Mouse (Mus musculus): ENCODE results near the gene Fgd5.

- TF ChIP-seq MAX (IDR thresholded peaks at IDR 0.05; ENCODE audit: low read length): no peak
- TF ChIP-seq EP300 (IDR thresholded peaks at IDR 0.05; ENCODE audit: low read length): no peak
- TF ChIP-seq HCFC1 (IDR thresholded peaks at IDR 0.05; ENCODE audit: low read depth, low read length): no peak
- no peak for TF ChIP-seq USF1 (IDR thresholded peaks at IDR 0.05; ENCODE audit: low read depth, low read length)
- TF ChIP-seq ELF1 (IDR thresholded peaks at IDR 0.05; ENCODE audit: low read depth, low read length): no peak
Measured at GRCm38 (mm10) chr6:91996072-91996471, 17.4 kb downstream of the Fgd5 start.

All from CH12.LX (cell line).